Mouse (Mus musculus) lung, postnatal 0 days (tissue): ENCODE data around the gene Gpd1. TPM values are rescaled to one million over a fixed set of nuclear protein-coding genes. Genes with fewer than 3 reads are reported as not detected.

Source experiments
- ATAC-seq: fragments of 200-750 bp; cut with Nextera tagmentation; 2 replicates; pipeline ENCODE4 v1.8.0; 2017; ENCODE audit warnings: moderate library complexity
- DNase-seq: peaks from one replicate; pipeline ENCODE4 v3.0.0-alpha.2; 2016; ENCODE audit warnings: low spot score
- H3K27ac ChIP-seq: fragments of 300-500 bp; sonication (generic); 2 replicates; pipeline ENCODE4 v1.5.1; 2014; ENCODE audit warnings: antibody characterized with exemption, mild to moderate bottlenecking, low read length, mixed read lengths
- H3K27me3 ChIP-seq: fragments of 300-500 bp; sonication (generic); replicated peaks from 2 replicates; pipeline ENCODE4 v1.6.1; 2014; ENCODE audit warnings: low read length, mixed read lengths; ENCODE audit not compliant: insufficient read depth
- H3K36me3 ChIP-seq: fragments of 300-500 bp; sonication (generic); 2 replicates; pipeline ENCODE4 v1.6.1; 2014; ENCODE audit warnings: low read length, mixed read lengths; ENCODE audit not compliant: insufficient read depth
- H3K4me1 ChIP-seq: fragments of 300-500 bp; sonication (generic); 2 replicates; pipeline ENCODE4 v1.6.1; 2014; ENCODE audit warnings: antibody characterized with exemption, low read depth, low read length, mixed read lengths; ENCODE audit not compliant: insufficient read depth
- H3K4me2 ChIP-seq: fragments of 300-500 bp; sonication (generic); replicated peaks from 2 replicates; pipeline ENCODE4 v1.6.1; 2014; ENCODE audit warnings: low read depth, mild to moderate bottlenecking, low read length, moderate library complexity, mixed read lengths
- H3K4me3 ChIP-seq: fragments of 300-500 bp; sonication (generic); 2 replicates; pipeline ENCODE4 v1.5.1; 2014; ENCODE audit warnings: low read depth, low read length
- H3K9ac ChIP-seq: fragments of 300-500 bp; sonication (generic); replicated peaks from 2 replicates; pipeline ENCODE4 v1.6.1; 2014; ENCODE audit warnings: low read depth, mild to moderate bottlenecking
- H3K9me3 ChIP-seq: fragments of 300-500 bp; sonication (generic); 2 replicates; pipeline ENCODE4 v1.6.1; 2016; ENCODE audit warnings: low read length, mixed read lengths
- CTCF ChIP-seq: IDR thresholded peaks from 2 replicates; pipeline ENCODE4 v1.5.1; 2016; ENCODE audit warnings: antibody characterized with exemption, mild to moderate bottlenecking
- EP300 ChIP-seq: IDR thresholded peaks from 2 replicates; pipeline ENCODE4 v1.6.1; 2016; ENCODE audit warnings: antibody characterized with exemption, mild to moderate bottlenecking, control low read depth
- WGBS: fragments of 180-500 bp; shearing (Covaris S2); extraction: QIAGEN DNeasy Blood & Tissue Kit; methylation state at CpG from one replicate; pipeline ENCODE4 v1.1.7; 2014; 5-methylcytosine and 5-hydroxymethylcytosine counted together
- polyA plus RNA-seq: library from polyadenylated mRNA; unstranded; fragments of >200 nt; fragmentation: Nextera tagmentation; extraction: Ambion mirVana; gene quantifications from 2 replicates; pipeline ENCODE4 v1.2.1, GENCODE M21; 2015

The Gpd1 gene
- polyA plus RNA-seq, 1 experiment from 2014 or later: 13.2 TPM

GRCm38 (mm10) chr15:99729056-99729783 lies 11.9 kb downstream of the Gpd1 start:
- Histone ChIP-seq H3K27me3 (no peaks in the 10 kb centered on the region), H3K4me1 (0 out of 2 replicates have a peak, but pooled peaks cover 3% of the 10 kb centered on the region), H3K4me3 (no peak overlapping the region), H3K9me3 (no peaks in the 10 kb centered on the region), H3K9ac (no peak overlapping the region), H3K4me2 (no peak overlapping the region), H3K27ac (no peak overlapping the region), H3K36me3 (no peaks in the 10 kb centered on the region)
- ATAC-seq (no peak), DNase-seq (no peak)
- TF ChIP-seq EP300 (no peak), CTCF (peak; percentile 45)
- WGBS: 96% methylated on average over 3 of the region's 4 CpGs

DNA sequence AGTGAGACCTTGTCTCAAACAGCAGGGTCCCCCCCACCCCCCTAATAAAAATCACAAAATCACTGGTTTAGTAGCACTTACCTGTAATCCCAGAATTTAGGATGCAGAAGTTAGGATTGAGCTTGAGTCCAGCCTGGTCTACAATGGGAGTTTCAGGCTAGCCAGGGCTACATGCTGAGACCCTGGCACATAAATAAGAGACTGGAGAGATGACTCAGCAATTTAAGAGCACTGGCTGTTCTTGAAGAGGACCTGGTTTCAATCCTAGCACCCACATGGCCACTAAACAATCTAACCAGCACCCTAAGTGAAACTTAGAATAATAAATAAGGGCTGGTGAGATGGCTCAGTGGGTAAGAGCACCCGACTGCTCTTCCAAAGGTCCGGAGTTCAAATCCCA lies 13.9 kb downstream of the Gpd1 start:
- DNase-seq (no peak), ATAC-seq (no peak)
- no peak overlapping the region for H3K9ac ChIP-seq
- no peak overlapping the region for H3K27ac ChIP-seq
- H3K27me3 ChIP-seq: no peaks in the 10 kb centered on the region
- no peak overlapping the region for H3K4me2 ChIP-seq
- no peak for TF ChIP-seq EP300
- TF ChIP-seq CTCF: no peak
- 97% methylated on average over 2 of the region's 2 CpGs for WGBS
- H3K4me3 ChIP-seq: no peak overlapping the region
- no peaks in the 10 kb centered on the region for H3K9me3 ChIP-seq
- H3K4me1 ChIP-seq: no peaks in the 10 kb centered on the region
- peaks cover 9% of the 10 kb centered on the region; the same call in 1 of the 2 replicates for H3K36me3 ChIP-seq

DNA sequence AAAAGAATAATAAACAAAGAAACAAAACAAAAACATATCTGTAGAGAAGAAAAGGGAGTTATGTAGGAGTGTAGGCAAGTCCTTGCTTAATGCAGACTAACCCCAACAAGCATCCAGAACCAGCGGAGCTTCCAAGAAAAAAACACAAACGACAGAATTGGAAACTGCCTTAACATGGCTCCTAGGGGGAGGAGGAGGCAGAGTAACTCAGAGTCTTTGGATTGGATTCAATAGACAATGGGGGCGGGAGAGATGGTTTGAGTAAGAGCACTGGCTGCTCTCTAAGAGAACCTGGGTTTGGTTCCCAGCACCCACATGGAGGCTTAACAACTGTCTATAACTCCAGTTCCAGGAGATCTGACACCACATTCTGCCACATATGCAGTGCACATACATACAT lies 14.4 kb downstream of the Gpd1 start:
- Histone ChIP-seq H3K9me3 (no peaks in the 10 kb centered on the region), H3K4me1 (no peaks in the 10 kb centered on the region), H3K27me3 (no peaks in the 10 kb centered on the region), H3K4me3 (no peak overlapping the region), H3K4me2 (no peak overlapping the region), H3K9ac (no peak overlapping the region), H3K27ac (no peak overlapping the region), H3K36me3 (peaks cover 9% of the 10 kb centered on the region; the same call in 1 of the 2 replicates)
- DNase-seq: no peak
- ATAC-seq: no peak
- TF ChIP-seq EP300 (no peak), CTCF (no peak)
- WGBS: 92% methylated on average over 3 of the region's 3 CpGs

DNA sequence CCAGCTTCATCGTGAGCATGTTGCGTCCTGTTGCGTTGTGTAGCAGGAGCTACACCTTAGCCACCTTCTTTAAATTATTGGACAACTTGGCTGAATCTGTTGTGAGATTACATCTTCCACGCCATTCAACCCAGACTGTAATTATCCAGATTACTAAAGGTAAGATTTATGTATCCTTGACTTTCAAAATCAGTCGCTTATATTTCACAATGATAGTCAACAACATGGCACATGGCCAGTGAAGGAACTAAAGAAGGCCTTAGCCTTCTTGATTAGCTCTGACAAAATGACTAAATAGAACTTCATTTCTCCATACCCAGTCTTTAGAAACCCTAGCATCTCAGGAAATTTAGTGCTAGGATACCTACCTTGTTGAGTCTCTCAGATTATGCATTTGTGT lies 15.9 kb downstream of the Gpd1 start:
- 90% methylated on average over 5 of the region's 5 CpGs for WGBS
- H3K9me3 ChIP-seq: no peaks in the 10 kb centered on the region
- H3K27me3 ChIP-seq: no peaks in the 10 kb centered on the region
- no peaks in the 10 kb centered on the region for H3K4me1 ChIP-seq
- H3K4me2 ChIP-seq: no peak overlapping the region
- H3K9ac ChIP-seq: no peak overlapping the region
- H3K4me3 ChIP-seq: no peak overlapping the region
- DNase-seq: peak; percentile 36
- peaks cover 9% of the 10 kb centered on the region; the same call in 1 of the 2 replicates for H3K36me3 ChIP-seq
- TF ChIP-seq CTCF: no peak
- no peak for TF ChIP-seq EP300
- H3K27ac ChIP-seq: no peak overlapping the region
- no peak for ATAC-seq

GRCm38 (mm10) chr15:99735631-99736030 lies 18.3 kb downstream of the Gpd1 start:
- H3K9ac ChIP-seq: no peak overlapping the region
- no peaks in the 10 kb centered on the region for H3K9me3 ChIP-seq
- TF ChIP-seq EP300 (no peak), CTCF (no peak)
- WGBS: 91% methylated on average over 2 of the region's 2 CpGs
- ATAC-seq: no peak
- H3K4me3 ChIP-seq: no peak overlapping the region
- no peak overlapping the region for H3K4me2 ChIP-seq
- H3K27ac ChIP-seq: no peak overlapping the region
- no peak for DNase-seq
- H3K36me3 ChIP-seq: peaks cover 21% of the 10 kb centered on the region; the same call in 1 of the 2 replicates
- H3K27me3 ChIP-seq: no peaks in the 10 kb centered on the region
- no peaks in the 10 kb centered on the region for H3K4me1 ChIP-seq

DNA sequence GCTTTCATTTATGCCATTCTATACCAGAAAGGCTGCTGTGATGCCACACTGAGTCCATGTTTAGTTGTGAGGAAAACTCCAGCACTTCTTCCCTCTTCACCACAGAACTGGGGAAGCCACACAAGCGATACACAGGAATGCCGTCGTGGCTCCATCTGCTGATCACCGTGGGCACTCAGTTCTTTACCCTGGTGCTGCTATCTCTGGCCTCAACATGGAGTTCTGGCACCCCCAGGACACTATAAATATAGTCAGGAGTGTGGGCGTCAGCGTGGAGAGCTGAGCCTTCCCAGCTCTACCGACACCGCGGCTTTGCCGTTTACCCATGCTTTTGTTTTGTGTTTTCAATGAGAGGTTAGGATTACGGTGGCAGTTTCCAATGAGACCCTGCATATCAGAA lies 19.4 kb downstream of the Gpd1 start:
- H3K4me3 ChIP-seq: no peak overlapping the region
- H3K4me2 ChIP-seq: no peak overlapping the region
- no peaks in the 10 kb centered on the region for H3K9me3 ChIP-seq
- no peaks in the 10 kb centered on the region for H3K4me1 ChIP-seq
- H3K36me3 ChIP-seq: peaks cover 21% of the 10 kb centered on the region; the same call in 1 of the 2 replicates
- ATAC-seq (no peak), DNase-seq (no peak)
- H3K9ac ChIP-seq: no peak overlapping the region
- H3K27me3 ChIP-seq: no peaks in the 10 kb centered on the region
- 87% methylated on average over 11 of the region's 11 CpGs for WGBS
- TF ChIP-seq CTCF (no peak), EP300 (no peak)
- no peak overlapping the region for H3K27ac ChIP-seq
